Mouse (Mus musculus) right cerebral cortex, postnatal 10 days (tissue): ENCODE measurements at regions not wholly inside any gene's neighbourhood (a gene's known extent, or its start where the extent isn't known, plus 50 kb on each side); places are given as distances from the start of the nearest gene placed in this dataset.
A peak's percentile ranks its signal among the peaks of the same experiment; 100 is the strongest.

ENCODE experiments used
- DNase-seq, 2 experiments: peaks; one replicate each; pipeline ENCODE4 v3.0.0; 2021; ENCODE audit warnings: low spot score in 2 of 2

DNA sequence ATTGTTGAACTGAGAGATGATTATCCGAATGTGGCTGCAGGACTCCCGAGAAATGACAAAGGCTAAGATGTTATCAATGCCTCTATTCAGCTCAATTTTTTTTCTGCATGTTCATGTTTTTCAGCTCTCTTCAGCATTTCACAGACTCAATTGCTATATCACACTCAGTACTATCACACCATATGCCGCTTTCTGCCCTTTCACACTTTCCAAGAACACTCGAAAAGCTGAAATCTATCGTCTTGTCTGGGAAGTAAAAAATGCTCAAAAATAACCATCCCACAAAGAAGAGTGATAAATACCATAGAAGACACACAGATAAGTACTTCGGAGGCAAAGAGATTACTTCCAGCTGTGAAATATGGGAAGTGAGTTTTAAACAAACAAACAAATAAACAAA, 6398.9 kb upstream of the Gm7489 start:
- DNase-seq: peak in 1 of 2 experiments; percentile 36

- no peak for DNase-seq
Measured at GRCm38 (mm10) chr15:47521919-47522318, 6362.8 kb upstream of the Gm7489 start.
